Mouse (Mus musculus) liver, embryonic 14.5 days (tissue): ENCODE measurements around the gene Sgf29.

Experiments
- CTCF ChIP-seq: IDR thresholded peaks from 2 replicates; pipeline ENCODE4 v1.5.1; 2016; ENCODE audit warnings: antibody characterized with exemption, low read depth, control low read depth
- EP300 ChIP-seq: IDR thresholded peaks from 2 replicates; pipeline ENCODE4 v1.6.1; 2016; ENCODE audit warnings: antibody characterized with exemption, low read depth

DNA sequence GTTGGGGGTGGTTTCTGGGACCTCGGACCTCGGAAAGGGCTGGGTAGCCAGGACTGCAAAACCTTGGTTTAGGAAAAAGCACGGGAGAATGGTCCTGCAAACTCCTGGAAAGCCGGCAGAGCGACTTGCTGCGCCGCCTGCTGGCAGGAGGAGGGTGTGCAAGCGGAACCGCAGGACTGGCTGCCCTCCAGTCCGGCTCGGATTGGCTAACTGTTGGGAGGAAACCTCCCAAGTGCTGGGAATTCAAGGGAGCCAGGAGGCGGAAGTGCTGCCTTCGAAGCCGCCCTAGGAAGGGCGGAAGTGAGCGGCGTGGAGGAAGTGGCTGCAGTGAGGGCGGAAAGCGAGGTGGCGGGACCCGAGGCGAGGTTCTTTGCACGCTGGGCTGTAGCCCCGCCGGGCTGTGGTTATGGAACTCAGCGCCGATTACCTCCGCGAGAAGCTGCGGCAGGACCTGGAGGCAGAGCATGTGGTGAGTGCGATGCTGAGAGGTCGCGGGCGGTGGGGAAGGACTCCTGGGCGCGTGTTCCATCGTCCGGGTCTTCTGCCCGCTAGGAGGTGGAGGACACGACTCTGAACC, 46.6 kb downstream of the Sgf29 start, which contains the start of gene Slx1b:
- peak; percentile 98 for TF ChIP-seq CTCF
- TF ChIP-seq EP300 = 0 out of 2 replicates have a peak, but pooled peaks have one; percentile 15
